Mouse (Mus musculus) gastrocnemius, postnatal 36 days (tissue): ENCODE results near the gene Krt222. TPM values are rescaled to one million over a fixed set of nuclear protein-coding genes. Genes with fewer than 3 reads are reported as not detected.
"Not testable (repeated sequence)": the region's sequence is repeated elsewhere in the genome, so short reads cannot be mapped to it uniquely, and the experiment has no call there.

Experiments used
- DNase-seq, 2 experiments: peaks; one replicate each; pipeline ENCODE4 v3.0.0; 2022
- intact Hi-C: fragments of 180-260 bp; cut with DNase I; formaldehyde crosslinking; loops from one replicate; pipeline ENCODE4 v1.15.1; 2025
- long read RNA-seq, 2 experiments: library from polyadenylated mRNA; stranded (forward); transcript quantifications; one replicate each; pipeline ENCODE4 v2.0.0; 2021
- total RNA-seq, 2 experiments: library from RNA; stranded (reverse); gene quantifications; 2 replicates each; pipeline ENCODE4 v1.2.3; 2021

The Krt222 gene
- total RNA-seq: 1 to 10 TPM; 3.8 to 7.2 TPM
- long read RNA-seq, experiment 1, transcript Krt222-202 (6 exons, 3,072 nt): major isoform, 5 of 7 reads
- long read RNA-seq, experiment 1, partial matches to known transcripts: 0 of 7 reads
- long read RNA-seq, experiment 1, other reads (novel, unspliced or antisense): 2 of 7 reads
- long read RNA-seq, experiment 2, partial matches to known transcripts: 0 of 6 reads
- long read RNA-seq, experiment 2, other reads (novel, unspliced or antisense): 2 of 6 reads

DNA sequence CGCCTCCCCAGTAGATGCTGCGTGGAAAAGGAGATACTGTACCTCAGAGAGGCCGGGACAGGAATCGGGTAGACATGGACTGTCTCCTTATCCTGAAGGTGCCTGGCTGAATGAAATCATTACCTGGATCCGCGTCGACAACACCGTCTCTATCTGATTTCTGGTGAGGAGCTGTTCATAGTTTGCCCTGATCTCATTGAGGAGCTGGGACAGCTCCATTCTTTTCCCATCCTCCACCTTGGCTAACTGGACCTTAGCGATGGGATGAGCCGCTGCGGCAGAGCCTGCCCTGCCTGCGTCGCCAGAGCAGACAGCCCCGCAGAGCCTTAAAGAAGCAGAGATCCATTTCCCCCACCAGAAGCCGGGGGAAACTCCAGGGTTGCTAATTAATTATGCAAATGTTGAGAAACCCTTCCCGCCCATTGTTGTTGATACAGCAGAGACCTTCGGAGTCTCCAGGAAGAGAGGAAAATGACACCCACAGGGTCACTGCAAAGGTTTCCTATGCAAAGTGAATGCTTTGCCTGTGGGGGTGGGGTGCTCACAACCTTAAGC is at the start of gene Krt222:
Gene Krt222 (minus strand): TSS at position 266 of the 555 bp plus-strand sequence.
- peak in 1 of 2 experiments; percentile 17 for DNase-seq

DNA sequence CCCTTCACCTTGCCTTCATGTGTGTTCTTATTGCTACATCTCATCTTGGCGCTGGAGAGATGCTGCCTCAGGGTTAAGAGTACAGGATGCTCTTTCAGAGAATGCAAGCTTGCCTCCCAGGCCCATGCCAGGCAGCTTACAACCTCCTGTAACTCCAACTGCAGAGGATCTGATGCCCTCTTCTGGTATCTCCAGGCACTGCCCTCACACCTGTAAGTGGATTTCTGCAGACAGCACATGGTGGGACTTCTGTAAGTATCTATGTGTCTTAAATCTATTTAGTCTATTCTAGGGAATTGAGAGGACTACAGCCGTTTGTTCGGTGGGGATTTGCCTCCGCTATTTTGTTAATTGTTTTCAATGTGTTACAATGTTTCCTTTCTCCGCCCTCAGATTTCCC is 49.0 kb upstream of the Krt222 start:
- intact Hi-C loops: loop anchor here (2.0 to 5.0 kb wide), 3 partner anchors 44 to 106 kb away; no protein-coding TSS in a partner anchor
- DNase-seq: no peak

More for the DNA sequence above, at the start of gene Krt222:
- intact Hi-C loops: loop anchor here (2.0 kb wide), 1 partner anchor 35 kb away; no protein-coding TSS in a partner anchor

DNA sequence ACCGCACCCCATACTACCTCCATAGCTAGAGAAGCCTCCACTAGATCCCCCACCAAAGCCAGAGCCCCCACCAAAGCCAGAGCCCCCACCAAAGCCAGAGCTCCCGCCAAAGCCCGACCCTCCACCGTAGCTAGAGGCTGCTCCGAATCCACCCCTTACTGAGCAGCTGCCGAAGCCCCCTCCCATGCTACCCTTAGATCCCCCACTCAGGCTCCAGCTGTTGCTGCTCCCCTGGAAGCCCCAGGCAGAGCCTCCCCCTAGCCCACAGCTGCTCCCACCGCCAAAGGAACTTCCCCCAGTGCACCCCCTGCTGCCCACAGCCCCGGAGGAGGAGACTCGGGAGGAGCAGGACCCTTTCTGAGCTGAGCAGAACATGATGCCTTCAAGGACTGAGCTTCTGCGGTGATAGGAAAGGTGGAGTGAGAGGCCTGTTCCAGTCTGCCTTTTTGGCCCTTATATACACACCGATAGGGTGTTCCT is 41.0 kb upstream of the Krt222 start, which contains the start of gene Krt24:
Gene Krt24 (minus strand): TSS at position 430 of the 480 bp plus-strand sequence.
- no peak for DNase-seq
- intact Hi-C loops: no loop called here

DNA sequence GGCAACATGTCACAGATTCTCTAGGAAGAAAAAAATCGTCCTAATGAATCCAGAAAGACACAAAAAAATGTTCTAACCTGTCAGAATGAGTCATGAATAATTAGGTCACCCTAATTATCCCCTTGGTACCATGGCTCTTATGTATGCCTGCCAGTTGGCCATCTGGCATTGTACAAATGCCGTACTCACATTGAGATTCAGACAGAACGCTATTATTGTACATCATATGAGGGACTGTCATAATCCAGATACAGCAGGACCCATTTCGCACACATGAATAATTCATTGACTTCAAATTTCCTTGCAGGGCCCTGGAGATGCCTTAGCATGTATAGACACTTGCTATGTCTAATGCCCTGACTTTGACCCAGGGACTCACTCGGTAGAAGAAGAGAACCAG is 40.1 kb upstream of the Krt222 start:
- no peak for DNase-seq
- intact Hi-C loops: no loop called here

DNA sequence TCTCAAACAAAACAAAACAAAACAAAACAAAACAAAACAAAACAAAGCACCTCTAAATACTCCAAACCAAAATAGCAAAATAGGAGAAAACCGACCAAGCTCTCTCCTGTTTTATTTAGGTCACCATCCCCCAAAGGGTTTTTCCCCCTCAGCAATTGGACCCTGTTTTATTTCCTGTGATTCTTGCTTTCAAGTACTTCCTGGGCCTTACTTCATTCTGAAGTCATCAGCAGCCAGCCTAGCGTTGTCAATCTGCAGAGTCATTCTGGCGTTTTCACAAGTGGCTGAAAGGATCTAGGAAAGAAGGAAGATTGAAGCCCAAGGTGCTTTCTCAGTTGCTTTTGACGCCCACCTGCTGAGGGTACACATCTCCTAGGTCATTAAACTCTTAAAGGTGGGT is 39.4 kb upstream of the Krt222 start:
- intact Hi-C loops: no loop called here
- no peak for DNase-seq

DNA sequence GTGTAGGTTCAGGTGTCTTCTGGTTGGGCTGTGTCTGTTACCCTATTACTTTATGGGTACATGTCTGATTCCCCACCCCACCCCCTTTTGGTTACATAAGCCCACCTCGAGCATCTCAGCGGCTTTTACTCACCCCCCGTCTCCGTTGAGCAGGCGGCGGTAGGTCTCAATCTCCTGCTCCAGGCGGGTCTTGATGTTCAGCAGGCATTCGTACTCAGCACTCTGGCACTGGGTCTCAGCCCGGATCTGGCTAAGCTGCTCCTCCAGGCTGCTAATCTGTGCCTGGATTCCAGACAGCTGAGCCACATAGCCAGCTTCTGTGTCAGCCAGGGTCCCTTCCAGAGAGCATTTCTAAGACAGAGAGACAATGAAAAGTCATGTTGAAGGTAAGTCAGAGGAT is 37.2 kb upstream of the Krt222 start:
- intact Hi-C loops: no loop called here
- DNase-seq: no peak

DNA sequence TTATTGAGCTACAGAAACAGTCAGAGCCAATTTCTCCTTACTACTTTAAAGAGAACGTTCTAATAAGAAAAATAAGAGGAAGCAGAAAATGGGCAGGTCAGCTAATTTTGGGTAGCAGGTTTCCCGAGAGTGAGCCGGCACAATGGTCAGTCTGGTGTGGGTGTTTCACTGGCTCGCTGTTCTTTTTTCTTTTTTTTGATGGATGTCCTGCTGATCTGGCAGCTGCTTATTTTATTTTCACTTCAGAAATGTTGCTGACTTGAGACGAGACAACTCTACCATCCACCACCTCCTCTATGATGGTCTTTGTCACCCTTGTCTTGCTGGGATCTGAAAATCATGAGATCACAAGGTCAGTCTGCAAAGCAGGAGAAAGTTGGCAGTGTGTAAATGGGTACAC is 36.1 kb upstream of the Krt222 start:
- no peak for DNase-seq
- intact Hi-C loops: no loop called here

DNA sequence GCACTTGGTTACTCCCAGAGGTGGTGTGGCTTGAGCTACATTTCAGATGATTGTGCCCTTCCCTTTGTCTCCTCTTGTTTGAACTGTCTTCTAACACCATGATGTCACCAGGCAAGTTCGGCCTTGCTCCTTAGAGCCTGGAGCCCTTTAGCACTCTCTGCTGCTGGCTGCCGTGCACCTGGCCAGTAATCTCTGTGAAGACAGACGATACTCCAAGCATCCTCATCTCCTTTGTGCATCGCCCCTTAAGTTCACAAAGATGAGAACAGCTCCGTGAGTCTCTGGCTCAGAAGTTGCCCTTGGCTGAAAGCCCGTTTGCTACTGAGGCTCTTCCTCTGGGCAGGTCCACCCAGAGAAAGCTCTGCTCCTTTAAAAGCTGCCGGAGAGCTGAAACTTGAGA is 32.9 kb upstream of the Krt222 start:
- intact Hi-C loops: no loop called here
- no peak for DNase-seq

DNA sequence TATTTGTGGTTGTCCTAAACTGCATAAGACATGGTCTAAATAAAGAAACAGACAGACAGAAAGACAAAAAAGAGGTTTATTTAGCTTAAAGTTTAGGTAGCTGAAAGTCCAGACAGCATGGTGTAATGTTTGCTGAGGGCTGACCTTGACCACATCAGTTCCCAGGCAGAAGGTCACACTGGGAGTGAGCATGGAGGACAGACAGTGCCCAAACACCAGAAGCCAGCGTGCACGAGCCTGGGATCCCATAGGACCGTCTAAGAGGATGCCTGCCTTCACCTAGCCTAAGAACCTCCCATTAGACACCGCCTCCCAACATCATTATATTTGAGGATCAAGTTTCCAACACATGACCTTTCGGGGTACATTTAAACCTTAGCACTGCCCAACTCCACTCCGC is 31.7 kb upstream of the Krt222 start:
- intact Hi-C loops: no loop called here
- no peak for DNase-seq

DNA sequence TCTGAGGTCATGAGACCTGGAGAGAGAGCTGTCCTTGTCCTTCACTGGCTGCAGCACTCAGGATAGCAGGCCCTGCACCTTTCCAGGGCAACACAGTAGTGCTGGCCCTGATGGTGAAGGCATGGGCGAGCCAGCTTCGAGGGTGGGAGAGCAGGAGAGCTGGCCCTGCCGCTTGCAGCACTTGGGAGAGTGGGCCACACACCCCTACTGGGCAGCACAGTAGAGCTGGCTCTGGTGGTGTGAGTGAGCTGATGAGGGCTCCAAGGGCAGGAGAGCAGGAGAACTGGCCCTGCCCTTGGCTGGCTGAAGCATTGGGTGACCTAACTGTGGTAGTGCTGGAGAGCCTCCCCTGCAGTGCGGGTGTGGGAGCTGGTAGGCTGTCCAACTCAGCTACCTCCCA is 28.8 kb upstream of the Krt222 start:
- DNase-seq: no peak
- intact Hi-C loops: no loop called here

DNA sequence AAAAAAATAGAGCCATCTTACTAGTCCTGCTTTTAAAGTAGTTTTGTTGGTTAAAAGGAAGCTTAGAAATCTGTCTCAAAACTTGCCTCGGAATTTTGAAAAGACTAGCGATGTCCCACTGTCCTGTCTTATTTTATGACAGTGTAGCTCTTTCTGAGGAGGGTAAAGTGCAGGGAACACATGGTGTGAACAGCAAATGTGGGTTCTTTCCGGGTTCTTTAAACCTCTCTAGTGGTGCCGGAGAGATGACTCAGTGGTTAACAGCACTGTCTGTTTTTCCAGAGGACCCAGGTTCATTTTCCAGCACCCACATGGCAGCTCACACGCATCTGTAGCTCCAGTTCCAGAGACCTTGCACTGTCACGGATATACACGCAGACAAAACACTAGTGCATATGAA is 25.3 kb upstream of the Krt222 start:
- intact Hi-C loops: no loop called here
- DNase-seq: no peak

DNA sequence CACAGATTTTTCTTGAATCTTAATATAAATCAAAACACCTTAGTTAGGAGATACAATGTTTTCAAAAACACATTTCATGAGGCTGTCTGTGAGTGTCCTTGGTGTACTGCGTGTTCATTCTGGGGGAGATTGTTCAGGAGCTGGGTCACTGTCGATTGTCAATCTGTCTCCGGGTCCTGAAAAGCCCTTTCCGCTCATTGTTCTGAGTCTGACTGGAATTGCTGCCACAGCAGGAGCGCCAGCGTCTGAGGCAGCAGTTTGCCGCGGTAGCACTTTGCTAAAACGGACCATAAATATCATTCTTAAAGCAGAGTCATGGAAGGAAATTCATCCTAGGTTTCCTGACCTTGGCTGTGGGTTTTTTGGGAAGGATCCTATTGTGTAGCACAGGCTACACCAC is 21.9 kb upstream of the Krt222 start:
- DNase-seq: no peak
- intact Hi-C loops: no loop called here

DNA sequence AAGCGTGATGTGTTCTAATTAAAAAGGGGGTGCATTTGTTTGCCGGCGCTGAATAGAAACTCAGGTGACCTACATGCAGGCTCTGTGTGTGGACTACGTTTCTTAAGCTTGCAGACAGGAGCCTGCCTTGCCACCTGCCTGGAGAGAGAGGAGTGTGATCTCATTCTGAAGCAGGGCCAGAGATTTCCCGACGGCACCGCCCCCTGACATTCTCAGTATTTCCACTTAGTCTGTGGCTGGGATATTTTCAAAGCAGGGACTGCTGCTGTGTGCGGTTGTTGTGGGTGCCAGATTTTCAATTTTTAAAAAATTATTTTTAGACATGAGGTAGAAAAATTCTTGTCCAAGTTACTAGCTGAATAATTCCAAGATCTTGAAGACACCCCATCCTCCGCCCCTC is 21.3 kb upstream of the Krt222 start:
- intact Hi-C loops: no loop called here
- no peak for DNase-seq

DNA sequence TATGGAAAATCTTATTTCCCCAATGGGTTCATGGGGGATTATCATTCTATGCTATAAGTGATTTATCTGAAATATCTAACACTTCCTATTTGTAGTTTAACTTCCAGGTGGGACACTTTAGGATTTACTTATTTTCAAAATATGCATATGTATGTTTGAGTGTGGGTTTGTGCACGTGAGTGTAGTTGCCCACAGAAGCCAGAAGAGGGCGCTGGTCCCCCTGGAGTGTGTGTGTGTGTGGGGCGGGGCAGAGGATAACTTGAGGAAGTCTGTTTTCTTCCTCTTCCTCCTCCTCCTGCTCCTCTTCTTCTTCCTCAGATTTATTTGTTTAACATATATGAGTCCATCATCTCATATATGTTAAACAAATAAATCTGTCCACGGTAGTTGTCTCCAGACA is 12.3 kb upstream of the Krt222 start:
- no peak for DNase-seq
- intact Hi-C loops: no loop called here

DNA sequence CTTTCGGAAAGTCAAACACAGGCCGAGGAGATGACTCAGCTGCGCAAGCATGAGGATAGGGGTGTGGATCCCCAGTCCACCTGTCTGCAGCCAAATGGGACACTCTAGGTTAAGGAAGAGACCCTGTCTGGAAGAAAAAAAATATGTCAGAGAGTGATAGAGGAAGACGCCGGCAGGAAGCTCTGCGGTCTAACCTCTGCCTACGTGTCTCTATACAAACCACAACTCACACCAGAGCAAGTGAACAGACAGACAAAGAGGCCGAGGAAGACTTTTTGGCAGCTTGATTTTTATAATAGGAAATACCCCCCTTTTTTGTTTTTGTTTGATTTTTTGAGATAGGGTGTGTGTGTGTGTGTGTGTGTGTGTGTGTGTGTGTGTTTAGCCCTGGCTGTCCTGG is 11.4 kb upstream of the Krt222 start:
- DNase-seq: no peak
- intact Hi-C loops: no loop called here

DNA sequence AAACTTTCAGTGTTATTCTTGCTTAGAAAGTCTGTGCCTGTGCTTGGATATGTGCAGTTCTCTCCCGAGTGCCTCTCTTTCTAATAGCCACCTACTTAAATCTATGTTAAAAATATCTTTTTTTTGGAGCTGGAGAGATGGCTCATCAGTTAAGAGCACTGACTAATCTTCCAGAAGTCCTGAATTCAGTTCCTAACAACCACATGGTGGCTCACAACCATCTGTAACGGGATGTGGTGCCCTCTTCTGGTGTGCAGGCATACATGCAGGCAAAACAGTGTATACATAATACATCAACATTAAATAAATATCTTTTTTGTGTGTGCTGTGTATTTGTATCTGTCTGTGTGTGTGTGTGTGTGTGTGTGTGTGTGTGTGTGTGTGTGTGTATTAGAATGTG is 10.0 kb upstream of the Krt222 start:
- intact Hi-C loops: no loop called here
- DNase-seq: no peak

DNA sequence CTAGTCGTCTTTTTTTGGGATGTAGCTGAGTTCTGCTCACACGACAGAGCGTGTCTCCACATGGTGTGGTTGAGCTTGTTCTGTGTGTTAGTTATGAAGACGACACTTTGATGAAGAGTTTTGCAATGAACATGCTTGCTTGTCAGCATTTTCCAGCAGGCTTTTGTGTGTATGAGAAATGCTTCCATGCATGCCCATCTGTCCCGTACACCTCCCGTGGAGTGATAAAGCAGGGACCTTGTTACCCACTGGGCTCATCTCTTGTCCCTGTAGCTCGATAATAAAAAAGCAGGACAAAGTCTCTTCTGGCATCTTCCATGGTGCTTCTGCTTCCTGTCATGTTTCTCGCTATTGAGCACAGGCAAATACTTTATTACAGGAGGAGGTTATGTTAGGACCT is 8.8 kb upstream of the Krt222 start:
- no peak for DNase-seq
- intact Hi-C loops: no loop called here

DNA sequence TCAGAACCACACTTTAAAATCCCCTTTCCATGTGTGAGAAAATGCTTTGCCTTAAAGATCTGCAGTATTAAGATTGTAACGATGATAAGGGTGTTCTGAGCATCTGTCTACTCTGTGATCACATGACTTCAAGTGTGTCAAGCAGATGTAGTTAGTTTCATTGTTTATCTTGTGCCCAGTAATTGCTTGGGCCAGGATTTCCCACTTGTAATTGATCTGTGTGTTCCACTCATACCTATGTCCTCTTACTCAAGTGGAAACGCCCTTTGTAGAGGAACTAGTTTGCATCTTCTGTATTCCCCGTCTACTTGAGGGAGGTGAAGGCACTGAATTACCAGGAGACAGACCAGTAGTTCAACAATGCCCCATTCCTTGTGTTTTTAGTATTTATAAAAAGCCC is 6.8 kb upstream of the Krt222 start:
- intact Hi-C loops: no loop called here

DNA sequence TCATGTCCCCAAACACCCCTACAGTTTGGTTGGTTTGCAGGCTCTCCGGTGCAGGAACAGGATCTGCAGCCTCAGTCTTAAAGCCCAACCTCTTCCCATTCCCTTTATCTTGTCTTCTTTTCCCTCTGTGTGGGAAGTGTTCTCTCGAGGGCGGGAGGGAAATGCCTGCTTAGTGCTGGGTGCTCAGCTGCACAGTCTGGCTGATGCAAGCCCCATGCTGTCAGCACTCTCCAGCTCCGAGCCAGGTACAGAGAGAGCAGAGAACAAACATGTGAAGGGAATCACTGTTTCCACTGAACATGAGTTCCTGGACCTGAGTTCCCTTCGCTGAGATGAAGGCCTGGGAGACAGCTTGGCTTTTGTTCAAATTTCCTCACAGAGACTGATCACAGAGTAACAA is 6.4 kb upstream of the Krt222 start:
- no peak for DNase-seq
- intact Hi-C loops: no loop called here

More for the DNA sequence above, 6.8 kb upstream of the Krt222 start:
- DNase-seq: no peak

DNA sequence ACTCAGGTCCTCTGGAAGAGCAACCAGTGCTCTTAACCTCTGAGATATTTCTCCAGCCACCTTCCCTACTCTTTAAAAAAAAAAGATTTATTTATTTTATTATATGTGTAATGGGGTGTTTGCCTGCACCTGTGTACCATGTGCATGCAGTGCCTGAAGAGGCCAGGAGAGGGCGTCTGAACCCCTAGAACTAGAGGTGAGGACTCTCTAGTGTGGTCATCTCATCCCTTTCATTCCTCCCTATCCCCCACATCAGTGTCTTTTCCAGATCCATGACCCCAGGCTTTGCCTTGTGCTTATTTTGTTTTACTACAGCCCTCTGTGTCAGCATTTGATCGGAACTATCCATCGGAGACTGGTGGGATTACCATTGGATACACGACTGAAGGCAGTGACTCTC is 5.2 kb upstream of the Krt222 start:
- DNase-seq: no peak
- intact Hi-C loops: loop anchor here (2.0 kb wide), 1 partner anchor 44 kb away; no protein-coding TSS in a partner anchor

DNA sequence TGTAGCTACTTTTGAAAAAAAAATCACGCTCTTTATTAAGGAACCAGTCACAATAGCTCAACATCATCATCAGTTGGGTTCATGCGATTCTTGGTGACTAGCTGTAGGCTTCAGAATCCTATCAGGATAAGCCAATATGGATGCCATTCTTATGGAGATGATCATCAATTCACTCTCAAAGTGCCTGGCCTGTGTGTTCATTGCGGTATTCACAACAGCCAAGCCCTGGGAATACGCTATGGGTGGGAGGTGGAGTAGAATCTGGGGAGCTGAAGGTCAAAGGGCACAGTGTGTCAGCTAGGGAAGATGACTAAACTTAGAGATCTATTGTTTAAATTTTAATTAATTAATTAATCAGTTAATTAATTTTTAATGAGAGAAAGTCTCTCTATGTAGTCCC is 4.0 kb upstream of the Krt222 start:
- intact Hi-C loops: loop anchor here (2.0 kb wide), 1 partner anchor 45 kb away; no protein-coding TSS in a partner anchor
- DNase-seq: no peak

DNA sequence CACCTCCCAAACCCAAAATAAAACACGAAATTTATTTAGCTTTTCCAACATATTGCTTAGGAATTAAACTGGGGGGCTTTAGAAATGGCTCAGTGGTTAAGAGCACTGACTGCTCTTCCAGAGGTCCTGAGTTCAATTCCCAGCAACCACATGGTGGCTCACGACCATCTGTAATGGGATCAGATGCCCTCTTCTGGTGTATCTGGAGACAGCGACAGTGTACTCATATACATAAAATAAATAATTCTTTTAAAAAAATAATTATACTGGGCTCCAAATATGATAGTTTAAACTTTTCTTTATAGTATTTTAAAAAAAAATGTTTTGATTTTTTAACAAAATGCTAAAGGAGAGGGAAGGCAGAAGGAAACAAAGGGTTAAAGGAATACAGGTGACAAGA is 634 bp upstream of the Krt222 start:
- intact Hi-C loops: loop anchor here (2.0 kb wide), 1 partner anchor 36 kb away; no protein-coding TSS in a partner anchor

More for the DNA sequence above, 634 bp upstream of the Krt222 start:
- DNase-seq: not testable (repeated sequence)
